Mouse (Mus musculus): ENCODE measurements around the gene Csk.
A peak's percentile ranks its signal among the peaks of the same experiment; 100 is the strongest.

DNA sequence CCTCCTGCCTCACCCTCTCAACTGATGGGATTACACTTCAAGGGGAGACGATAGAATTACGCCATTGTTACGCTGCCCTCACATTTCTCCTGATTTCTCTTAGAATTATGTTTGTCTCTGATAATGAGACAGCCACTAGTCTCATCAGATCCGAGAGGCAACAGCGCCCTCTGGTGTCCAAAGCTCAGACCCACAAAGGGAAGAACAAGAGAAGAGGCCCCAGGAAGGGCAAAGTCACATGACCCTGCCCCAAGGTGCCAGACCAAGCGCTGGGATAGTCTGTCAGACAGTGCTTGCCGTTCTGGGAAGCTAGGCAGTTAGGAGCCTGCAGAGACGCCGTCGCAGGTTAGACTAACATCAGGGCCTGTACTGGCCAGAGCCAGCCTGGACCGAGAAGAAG lies 2.3 kb upstream of the Csk start:
- TF ChIP-seq CTCF (IDR thresholded peaks at IDR 0.05; ENCODE audit: low read depth), result peak; percentile 98
- no peak for TF ChIP-seq EP300 (IDR thresholded peaks at IDR 0.05; ENCODE audit: low read depth)
